Mouse (Mus musculus) ES-E14 (cell line): ENCODE data around the gene Extl1. TPM values are rescaled to one million over a fixed set of nuclear protein-coding genes. Genes with fewer than 3 reads are reported as not detected.

Experiments used
- DNase-seq: peaks from one replicate; pipeline ENCODE4 v3.0.0-alpha.2; 2013; ENCODE audit warnings: low read depth, low spot score
- H3K27ac ChIP-seq: 2 replicates; pipeline ENCODE4 v1.5.1; 2012; ENCODE audit warnings: low read depth, mild to moderate bottlenecking, low read length, moderate library complexity, mixed read lengths; ENCODE audit not compliant: poor library complexity, insufficient read depth, severe bottlenecking
- H3K36me3 ChIP-seq: 2 replicates; pipeline ENCODE4 v1.6.1; 2012; ENCODE audit warnings: mild to moderate bottlenecking, low read length, moderate library complexity, mixed read lengths; ENCODE audit not compliant: control insufficient read depth, poor library complexity, insufficient read depth, severe bottlenecking
- H3K4me1 ChIP-seq, 2 experiments: fragments of 150-350 bp in 1 of 2; sonication (generic) in 1 of 2; 2 replicates each; pipeline ENCODE4 v1.6.1; 2012; ENCODE audit warnings: low read length in 2 of 2, mild to moderate bottlenecking in 1 of 2, mixed read lengths in 1 of 2; ENCODE audit not compliant: control insufficient read depth in 2 of 2, insufficient read depth in 2 of 2, poor library complexity in 1 of 2
- H3K4me3 ChIP-seq, 2 experiments: fragments of 150-350 bp in 1 of 2; sonication (generic) in 1 of 2; 2 replicates each; pipeline ENCODE4 v1.5.1; 2012; ENCODE audit warnings: low read length in 2 of 2, low read depth in 1 of 2, mild to moderate bottlenecking in 1 of 2, mixed read lengths in 1 of 2; ENCODE audit not compliant: insufficient read depth in 1 of 2, poor library complexity in 1 of 2, severe bottlenecking in 1 of 2
- H3K9ac ChIP-seq: 2 replicates; pipeline ENCODE4 v1.6.1; 2012; ENCODE audit warnings: low read depth, mild to moderate bottlenecking, low read length, mixed read lengths; ENCODE audit not compliant: poor library complexity, insufficient read depth, severe bottlenecking
- H3K9me3 ChIP-seq: fragments of 150-350 bp; sonication (generic); 2 replicates; pipeline ENCODE4 v1.6.1; 2012; ENCODE audit warnings: low read depth, mild to moderate bottlenecking, low read length; ENCODE audit not compliant: control insufficient read depth, insufficient read depth
- CHD2 ChIP-seq: IDR thresholded peaks from 2 replicates; pipeline ENCODE4 v1.6.1; 2014; ENCODE audit warnings: mild to moderate bottlenecking, low read depth, low read length, inconsistent platforms
- HCFC1 ChIP-seq: IDR thresholded peaks from 2 replicates; pipeline ENCODE4 v1.6.1; 2012; ENCODE audit warnings: low read length, inconsistent platforms, borderline replicate concordance; ENCODE audit not compliant: insufficient read depth
- MAFK ChIP-seq: IDR thresholded peaks from 2 replicates; pipeline ENCODE4 v1.6.1; 2014; ENCODE audit warnings: mild to moderate bottlenecking, low read depth, low read length, inconsistent platforms; ENCODE audit not compliant: insufficient read depth
- ZC3H11A ChIP-seq: IDR thresholded peaks from 2 replicates; pipeline ENCODE4 v1.6.1; 2012; ENCODE audit warnings: low read depth, mild to moderate bottlenecking, inconsistent platforms, low read length, borderline replicate concordance
- ZNF384 ChIP-seq: IDR thresholded peaks from 2 replicates; pipeline ENCODE4 v1.6.1; 2012; ENCODE audit warnings: low read depth, low read length, inconsistent platforms
- in situ Hi-C, 2 experiments: fragments of 600-800 bp; cut with MboI; formaldehyde crosslinking; loops; one replicate each; pipeline ENCODE4 v1.15.1; 2025; ENCODE audit warnings: low sequenced_read_pairs in 2 of 2, inconsistent platforms in 1 of 2; ENCODE audit not compliant: unreplicated experiment in 2 of 2
- total RNA-seq: library from RNA; depleted of rRNA; stranded (reverse); fragments of 300-350 nt; gene quantifications from 2 replicates; pipeline ENCODE4 v1.2.3, GENCODE M21; 2012

The Extl1 gene
- total RNA-seq, 1 experiment: 4.2 TPM

DNA sequence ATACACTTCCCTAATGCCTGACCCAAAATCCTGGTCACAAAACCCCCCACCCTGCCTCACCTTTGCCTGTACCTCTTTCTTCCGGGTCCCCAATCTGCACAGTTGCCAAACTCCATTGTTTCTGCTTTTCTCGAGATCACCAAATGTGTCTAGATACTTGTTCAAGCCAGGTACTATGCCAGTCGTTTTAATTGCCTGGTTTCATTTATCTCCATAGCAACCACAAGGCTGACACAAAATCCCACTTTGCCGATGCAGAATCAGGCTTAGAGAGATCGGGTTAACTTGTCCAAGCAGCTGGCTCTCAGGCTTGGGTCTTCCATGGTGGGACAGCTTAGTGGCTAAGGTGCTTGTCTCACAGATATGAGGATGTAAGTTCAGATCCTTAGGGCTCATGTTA, 16.6 kb upstream of the Extl1 start:
- H3K4me3 ChIP-seq: no peak overlapping the region
- H3K9ac ChIP-seq: no peak overlapping the region
- no peaks in the 10 kb centered on the region for H3K9me3 ChIP-seq
- in situ Hi-C loops: no loop called here
- DNase-seq: no peak
- H3K27ac ChIP-seq: no peak overlapping the region
- H3K36me3 ChIP-seq: no peaks in the 10 kb centered on the region
- peaks cover 0 to 14% of the 10 kb centered on the region in 2 experiments; a peak in 2 of 4 replicates for H3K4me1 ChIP-seq
- no peak for TF ChIP-seq HCFC1
- TF ChIP-seq ZC3H11A: no peak
- no peak for TF ChIP-seq ZNF384
- no peak for TF ChIP-seq CHD2
- TF ChIP-seq MAFK: no peak

DNA sequence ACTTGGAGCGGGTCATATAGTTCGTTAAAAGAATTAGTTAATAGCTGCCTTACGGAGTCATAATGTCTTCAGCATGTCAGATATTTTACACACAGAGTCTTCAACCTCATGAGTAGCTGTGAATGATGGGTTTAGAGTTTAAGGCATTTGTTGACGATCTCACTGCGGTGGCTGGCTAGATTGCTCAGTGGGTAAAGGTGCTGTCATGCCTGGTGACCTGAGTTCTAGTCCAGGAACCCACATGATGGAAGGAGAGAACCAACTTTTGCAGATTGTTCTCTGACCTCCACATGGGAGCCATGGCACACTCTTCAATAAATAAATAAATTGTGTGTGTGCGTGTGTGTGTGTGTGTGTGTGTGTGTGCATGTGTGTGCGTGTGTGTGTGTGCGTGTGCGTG, 14.1 kb upstream of the Extl1 start:
- no peak overlapping the region for H3K4me3 ChIP-seq
- TF ChIP-seq ZC3H11A (no peak), CHD2 (no peak), ZNF384 (no peak), MAFK (no peak), HCFC1 (no peak)
- in situ Hi-C loops: no loop called here
- DNase-seq: no peak
- H3K36me3 ChIP-seq: no peaks in the 10 kb centered on the region
- H3K4me1 ChIP-seq: peaks cover 0 to 11% of the 10 kb centered on the region in 2 experiments; a peak in 2 of 4 replicates
- no peak overlapping the region for H3K9ac ChIP-seq
- H3K27ac ChIP-seq: no peak overlapping the region
- H3K9me3 ChIP-seq: no peaks in the 10 kb centered on the region

DNA sequence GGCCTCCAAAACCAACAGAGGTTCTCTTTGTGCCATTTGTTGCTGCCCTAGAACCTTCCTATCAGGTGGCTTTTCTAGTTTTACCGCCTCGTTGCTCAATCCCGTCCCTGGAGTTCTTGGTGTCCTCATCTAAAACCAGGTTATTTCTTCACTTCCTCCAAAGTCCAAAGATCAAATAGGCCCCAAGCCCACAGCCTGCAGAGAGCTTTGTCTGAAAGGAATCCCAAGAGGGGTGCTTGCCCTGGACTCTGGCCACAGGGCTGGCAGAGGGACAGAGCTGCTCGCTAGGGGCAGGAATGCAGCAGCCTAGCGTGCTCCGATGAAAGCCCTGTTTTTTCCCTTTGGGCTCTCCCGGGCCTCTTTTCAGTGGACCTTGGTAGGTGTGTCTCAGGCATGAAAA, 13.5 kb upstream of the Extl1 start:
- Histone ChIP-seq H3K4me3 (no peak overlapping the region), H3K4me1 (peaks cover 0 to 10% of the 10 kb centered on the region in 2 experiments; a peak in 1 of 4 replicates), H3K9me3 (no peaks in the 10 kb centered on the region), H3K27ac (no peak overlapping the region), H3K9ac (no peak overlapping the region; the same call in 1 of the 2 replicates), H3K36me3 (no peaks in the 10 kb centered on the region)
- in situ Hi-C loops: no loop called here
- TF ChIP-seq ZC3H11A (no peak), CHD2 (no peak), ZNF384 (no peak)
- no peak for DNase-seq

DNA sequence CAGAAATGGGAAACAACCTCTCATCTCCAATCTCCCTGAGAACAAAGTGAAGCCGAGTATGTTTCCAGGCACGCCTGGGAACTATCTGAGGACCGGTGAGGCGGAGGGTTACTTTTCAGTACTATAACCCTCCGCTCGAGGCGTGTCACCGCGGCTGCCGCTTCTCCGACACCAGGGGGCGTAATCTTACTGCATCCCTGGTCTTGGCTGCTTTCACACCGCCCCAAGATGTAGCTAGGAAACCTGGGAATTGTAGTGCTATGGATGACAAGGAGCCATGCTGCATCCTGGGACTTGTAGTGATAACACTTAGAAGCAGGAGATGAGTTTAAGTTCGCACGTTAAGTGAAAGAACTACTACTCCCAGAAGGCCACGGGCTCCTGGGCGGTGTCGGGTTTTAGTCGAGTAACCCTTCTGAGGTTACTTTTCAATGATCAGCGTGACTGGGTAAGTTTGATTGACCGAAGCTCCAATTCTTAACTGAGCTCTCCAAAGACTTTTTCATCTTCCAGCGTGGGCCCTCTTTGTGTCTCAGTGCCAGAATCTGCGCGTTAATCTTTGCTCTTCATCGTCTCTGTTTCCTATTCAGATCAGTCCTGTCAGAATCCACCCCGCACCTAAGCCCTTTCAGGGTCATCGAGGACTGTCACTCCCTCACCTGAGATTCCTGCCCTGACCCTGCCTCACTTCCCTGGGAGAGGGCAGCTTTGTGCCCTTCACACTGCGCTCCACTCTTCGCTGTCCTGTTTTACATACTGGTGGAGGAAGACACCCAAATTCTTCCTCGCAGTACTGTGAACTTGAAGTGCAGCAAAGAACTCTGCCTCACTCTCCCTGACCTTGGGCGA, 12.6 kb upstream of the Extl1 start, which contains the start of gene Pafah2:
Gene Pafah2 (plus strand): TSS at position 344 of the 849 bp plus-strand sequence.
- no peak within 1 kb of the TSS for H3K27ac ChIP-seq
- in situ Hi-C loops: no loop called here
- H3K4me3 ChIP-seq: peak within 1 kb of the TSS; percentile 62 to 63
- no peaks in the 10 kb centered on the region for H3K36me3 ChIP-seq
- DNase-seq: peak; percentile 96
- H3K9ac ChIP-seq: peak within 1 kb of the TSS; percentile 63; the same call in 1 of the 2 replicates
- no peaks in the 10 kb centered on the region for H3K9me3 ChIP-seq
- H3K4me1 ChIP-seq: peaks cover 0 to 7% of the 10 kb centered on the region in 2 experiments; a peak in 1 of 4 replicates
- no peak for TF ChIP-seq ZNF384
- peak; percentile 87 for TF ChIP-seq CHD2
- TF ChIP-seq MAFK: peak; percentile 75
- TF ChIP-seq HCFC1: peak; percentile 100
- TF ChIP-seq ZC3H11A: peak; percentile 54; the same call in 1 of the 2 replicates
